Mouse (Mus musculus) monocyte, adult 2 months (primary cell): ENCODE data around the gene Hbp1.
A peak's percentile ranks its signal among the peaks of the same experiment; 100 is the strongest.

ENCODE experiments used
- DNase-seq, 2 experiments: peaks; one replicate each; pipeline ENCODE4 v3.0.0; 2022; ENCODE audit warnings: low spot score in 2 of 2, low read depth in 1 of 2

Gene Hbp1

DNA sequence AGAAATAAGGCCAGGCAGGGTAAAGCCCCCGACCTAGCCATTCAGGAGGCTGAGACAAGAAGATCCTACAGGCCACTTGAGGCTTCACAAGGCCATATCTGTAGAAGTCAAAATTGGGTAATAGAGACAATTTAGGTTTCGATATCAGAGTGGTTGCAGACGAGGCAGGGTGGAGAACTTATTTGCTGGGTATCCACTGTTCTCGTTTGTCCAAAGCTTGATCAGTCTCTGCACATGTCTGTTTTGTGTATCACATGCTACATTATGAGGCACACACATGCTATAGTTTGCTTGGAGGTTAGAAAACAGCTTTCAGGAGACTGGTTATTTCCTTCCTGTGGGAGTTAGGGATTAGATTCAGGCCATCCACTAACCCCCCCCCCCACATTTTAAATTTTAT is 5.5 kb upstream of the Hbp1 start:
- DNase-seq: no peak

DNA sequence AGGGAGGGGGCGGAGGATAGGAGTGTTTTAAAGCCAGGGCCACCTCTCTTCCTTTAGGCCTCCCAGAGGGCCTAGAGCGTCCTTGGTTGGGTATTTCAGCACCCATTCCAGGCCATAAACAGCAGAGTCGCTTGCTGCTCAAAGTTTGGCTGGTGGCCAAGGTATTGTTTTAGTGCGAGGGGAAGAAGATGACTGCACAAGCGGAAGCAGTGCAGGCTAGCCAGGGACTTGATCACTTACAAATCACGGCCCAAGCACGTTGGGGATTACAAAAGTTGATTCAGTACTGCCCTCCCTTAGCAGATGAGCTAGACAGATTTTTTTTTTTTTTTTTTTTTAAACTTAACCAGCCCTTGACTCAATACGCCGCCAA is 310 bp upstream of the Hbp1 start:
- no peak for DNase-seq

DNA sequence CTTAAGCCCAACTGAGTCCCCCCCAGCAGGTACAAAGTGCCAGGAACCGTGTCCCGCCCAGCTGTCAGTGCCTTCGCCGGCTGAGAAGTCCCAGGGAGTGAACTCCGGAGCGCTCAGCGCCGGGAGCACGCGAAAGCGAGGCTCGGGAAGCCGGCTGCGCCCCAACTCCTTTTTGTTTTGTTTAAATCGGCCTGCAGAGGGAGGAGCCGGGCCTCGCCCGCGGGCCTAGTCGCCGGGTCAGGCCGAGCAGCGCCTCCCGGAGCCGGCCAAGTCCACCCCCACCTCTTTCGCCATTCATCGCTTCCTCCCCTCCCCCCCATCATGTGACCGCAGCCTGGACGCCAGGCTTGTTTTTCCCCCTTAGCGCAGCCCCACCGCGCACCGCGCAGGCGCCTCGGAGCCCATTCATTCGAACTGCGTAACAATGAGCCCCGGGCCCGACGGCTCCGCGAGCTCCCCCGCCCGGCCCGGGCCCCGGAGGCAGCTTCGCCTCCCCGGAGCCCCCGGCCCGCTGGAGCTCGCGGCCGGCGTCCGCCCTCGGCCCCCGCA is 1.1 kb downstream of the Hbp1 start:
- peak; percentile 80 to 89 for DNase-seq

- DNase-seq: no peak
Observed at GRCm38 (mm10) chr12:31948101-31949000, 2.0 kb downstream of the Hbp1 start.

GRCm38 (mm10) chr12:31947476-31947875 is 2.9 kb downstream of the Hbp1 start:
- peak in 1 of 2 experiments; percentile 23 for DNase-seq

GRCm38 (mm10) chr12:31944405-31944804 is 5.9 kb downstream of the Hbp1 start:
- no peak for DNase-seq

GRCm38 (mm10) chr12:31943020-31943654 is 7.2 kb downstream of the Hbp1 start:
- no peak for DNase-seq

DNA sequence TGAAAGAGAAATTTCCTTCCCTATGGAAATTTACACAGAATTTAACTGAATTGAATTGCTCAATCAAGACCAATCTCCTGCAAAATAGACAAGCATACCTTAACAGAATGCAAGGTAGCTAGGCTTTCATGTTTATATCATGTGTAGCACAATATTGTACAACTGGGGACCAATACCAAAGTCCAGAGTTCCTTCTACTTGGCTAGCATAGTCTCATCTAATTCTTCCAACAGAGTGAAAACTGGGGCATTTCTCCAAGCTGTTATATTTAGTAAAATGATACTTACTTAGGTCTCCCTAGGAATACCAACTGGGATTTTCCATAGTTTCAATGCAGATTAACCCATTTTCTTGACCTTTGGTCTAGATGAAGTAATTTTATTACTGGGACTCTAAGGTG is 11.3 kb downstream of the Hbp1 start:
- DNase-seq: no peak

DNA sequence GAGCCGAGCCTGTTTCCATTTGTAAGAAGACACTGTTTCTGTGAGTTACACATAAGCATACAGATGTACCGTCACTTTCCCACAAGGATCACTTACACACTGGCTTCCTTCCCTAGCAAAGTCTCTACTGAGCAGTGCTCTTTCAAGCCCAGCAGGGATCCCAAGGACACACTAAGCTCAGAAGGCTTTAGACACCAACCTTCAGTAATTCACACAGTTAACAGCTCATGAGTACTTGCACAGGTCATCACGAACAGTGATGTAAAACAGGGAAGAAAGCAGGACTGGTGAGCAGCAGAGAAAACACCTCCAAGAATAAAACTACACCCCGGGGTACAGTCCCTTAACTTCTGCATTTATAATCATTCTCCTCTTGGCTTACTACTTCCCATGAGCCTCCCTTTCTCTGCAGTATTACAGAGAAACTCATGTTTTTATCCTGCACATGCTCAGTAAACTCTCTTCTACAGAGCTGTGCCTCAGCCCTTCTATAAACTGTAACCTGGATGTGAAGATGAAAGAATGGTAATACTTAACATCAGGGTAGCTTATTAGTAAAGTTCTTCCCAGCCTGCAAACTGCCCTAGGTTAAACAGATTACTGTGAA is 11.8 kb downstream of the Hbp1 start:
- DNase-seq: no peak

DNA sequence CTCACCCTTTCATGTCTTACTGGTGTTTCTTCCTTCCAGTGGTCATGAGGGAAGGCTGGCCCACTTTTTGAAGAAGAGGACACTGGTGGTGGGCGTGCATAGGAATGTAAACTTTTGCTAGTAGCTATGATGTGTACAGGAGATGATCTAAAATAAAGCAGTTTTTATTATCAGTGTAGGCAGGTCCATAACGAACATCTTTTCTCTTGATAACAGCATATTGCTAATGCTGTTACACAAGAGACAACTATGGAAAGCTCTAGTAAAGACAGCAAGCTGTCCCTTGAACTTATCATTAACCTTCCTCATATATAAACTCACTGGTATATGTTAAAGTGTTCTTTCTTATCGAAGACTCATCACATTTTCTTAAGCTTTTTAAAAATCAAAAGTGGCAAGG is 12.7 kb downstream of the Hbp1 start:
- DNase-seq: no peak

GRCm38 (mm10) chr12:31936657-31937300 is 13.6 kb downstream of the Hbp1 start:
- DNase-seq: no peak

- no peak for DNase-seq
Observed at GRCm38 (mm10) chr12:31931818-31932217, 18.5 kb downstream of the Hbp1 start.

DNA sequence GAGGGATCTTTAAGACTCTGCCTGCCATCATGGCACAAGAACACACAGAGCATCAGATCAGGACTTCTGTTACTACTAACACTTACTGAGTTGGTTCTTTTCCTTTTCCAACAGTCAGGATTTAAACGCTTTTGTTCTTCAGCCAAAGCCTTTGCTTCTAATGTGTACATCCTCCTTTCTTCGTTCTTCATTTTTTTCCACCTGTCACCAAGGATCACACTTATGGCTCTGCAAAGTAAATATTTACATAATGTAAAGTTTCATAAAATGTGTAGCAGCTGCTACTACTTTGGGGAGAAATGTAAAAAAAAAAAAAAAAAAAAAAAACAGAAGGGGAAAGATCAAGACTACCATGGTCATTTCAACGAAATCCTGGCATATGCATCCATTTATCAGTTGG is 21.8 kb downstream of the Hbp1 start:
- no peak for DNase-seq

DNA sequence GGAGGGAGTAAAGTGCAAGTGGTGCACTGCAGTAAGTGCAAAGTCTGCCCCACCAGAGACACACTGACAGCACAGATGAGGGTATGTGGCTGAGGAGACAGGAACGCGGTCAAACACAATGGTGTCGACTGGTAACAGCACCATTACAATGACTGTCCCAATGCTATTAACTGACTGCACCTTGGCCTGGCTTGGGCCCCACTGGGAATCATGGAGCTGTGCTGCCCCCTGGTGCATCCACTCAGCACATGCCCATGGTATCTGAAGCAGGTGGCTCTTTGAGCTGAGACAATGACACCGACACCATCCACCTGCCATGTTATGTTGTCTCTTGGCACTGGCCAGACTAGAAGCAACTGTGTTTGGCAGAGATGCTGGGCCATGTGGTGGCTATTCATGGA is 23.7 kb downstream of the Hbp1 start:
- DNase-seq: no peak

- DNase-seq: no peak
Observed at GRCm38 (mm10) chr12:31925343-31925742, 25.0 kb downstream of the Hbp1 start.

DNA sequence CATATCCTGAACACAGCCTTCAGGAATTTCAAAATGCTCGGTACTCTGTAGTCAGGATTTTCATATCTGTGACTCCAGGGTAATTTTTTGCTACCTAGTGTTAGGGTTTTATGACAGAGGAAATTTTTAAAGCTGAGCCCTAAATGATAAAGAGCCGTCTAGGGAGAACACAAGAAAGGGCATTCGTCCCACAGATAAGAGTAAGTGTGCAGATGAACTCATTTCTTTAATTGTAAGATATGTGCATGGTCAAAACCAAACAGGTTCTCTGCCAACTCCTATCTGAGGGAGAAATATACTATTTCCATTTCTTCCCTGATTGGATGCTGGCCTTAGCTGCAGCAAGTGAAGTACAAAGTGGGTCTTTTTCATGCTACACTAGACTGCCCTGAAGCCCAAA is 26.2 kb downstream of the Hbp1 start:
- no peak for DNase-seq

GRCm38 (mm10) chr12:31920464-31921405 is 29.6 kb downstream of the Hbp1 start:
- DNase-seq: no peak

DNA sequence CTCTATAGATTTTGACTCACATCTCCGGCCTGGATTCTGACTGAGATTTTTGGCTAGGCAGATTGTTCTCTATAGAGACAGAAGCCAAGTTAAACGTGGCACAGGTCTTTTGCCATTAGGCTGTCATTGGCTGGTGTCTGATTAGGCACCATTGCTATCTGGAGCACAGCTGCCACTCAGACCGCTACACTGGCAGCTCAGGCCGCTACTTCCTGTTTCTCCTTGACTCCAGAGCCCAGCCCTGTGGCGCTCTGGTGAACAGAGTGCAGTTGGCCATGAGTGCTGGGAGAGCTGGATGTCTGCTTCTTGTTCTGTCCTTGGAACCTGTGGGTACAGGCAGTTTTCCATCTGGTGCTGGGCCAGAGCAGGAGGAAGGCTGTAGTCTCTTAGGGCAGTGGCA is 33.1 kb downstream of the Hbp1 start:
- peak in 1 of 2 experiments; percentile 3 for DNase-seq

GRCm38 (mm10) chr12:31916691-31917090 is 33.6 kb downstream of the Hbp1 start:
- no peak for DNase-seq

GRCm38 (mm10) chr12:31913614-31914013 is 36.7 kb downstream of the Hbp1 start:
- DNase-seq: no peak
